Mouse (Mus musculus) megakaryocyte, embryonic 14.5 days (primary cell): ENCODE results near the gene Ptpn1.

Source experiments
- FLI1 ChIP-seq: IDR thresholded peaks from 2 replicates; pipeline ENCODE4 v1.6.1; 2012; ENCODE audit warnings: low read length, inconsistent platforms, mixed read lengths
- GATA1 ChIP-seq: IDR thresholded peaks from 3 replicates; pipeline ENCODE4 v1.6.1; 2012; ENCODE audit warnings: mixed read lengths, low read length, inconsistent platforms, borderline replicate concordance

DNA sequence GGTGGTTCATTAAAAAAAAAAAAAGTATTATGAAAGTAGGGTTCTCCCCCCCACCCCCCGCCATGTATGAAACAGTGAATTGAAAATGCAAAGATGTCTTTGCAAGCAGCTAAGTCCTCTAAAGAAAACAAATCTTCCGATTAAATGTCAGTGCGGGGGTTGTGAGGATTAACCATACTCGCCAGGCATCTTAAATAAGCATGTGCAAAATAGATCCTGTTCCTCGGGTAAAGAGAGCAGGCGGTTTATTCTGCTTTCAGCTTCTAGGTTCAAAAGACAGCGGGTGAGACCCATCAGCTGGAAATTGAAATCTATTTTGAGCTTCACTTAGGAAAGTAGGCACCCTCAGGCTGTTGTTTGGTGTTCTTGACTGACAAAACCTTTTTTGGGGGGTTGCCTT is 1.5 kb downstream of the Ptpn1 start:
- TF ChIP-seq GATA1 (no peak), FLI1 (no peak)
